Mouse (Mus musculus): ENCODE results near the gene Cisd3. TPM values are rescaled to one million over a fixed set of nuclear protein-coding genes. Genes with fewer than 3 reads are reported as not detected.
A peak's percentile ranks its signal among the peaks of the same experiment; 100 is the strongest.

Cisd3 gene
- polyA plus RNA-seq, 2 experiments: 11.7 to 14.9 TPM

- peak overlapping the region; percentile 91 for H3K9ac ChIP-seq (ENCODE audit: low read depth, low read length, severe bottlenecking)
- ATAC-seq (ENCODE audit: low FRiP score, low read depth): no peak
- H3K4me2 ChIP-seq (replicated peaks; ENCODE audit: low read depth, low read length, severe bottlenecking): peak overlapping the region; percentile 87
- under 1% methylated on average over 14 of the region's 14 CpGs for WGBS
- peak; percentile 20 for DNase-seq (ENCODE audit: low spot score)
- no peaks in the 10 kb centered on the region for H3K9me3 ChIP-seq (ENCODE audit: control insufficient read depth, low read length)
- peaks cover 18% of the 10 kb centered on the region; the same call in 1 of the 2 replicates for H3K36me3 ChIP-seq (ENCODE audit: control insufficient read depth, insufficient read depth, low read length)
- H3K27me3 ChIP-seq (ENCODE audit: control insufficient read depth, insufficient read depth, low read length): no peaks in the 10 kb centered on the region
- TF ChIP-seq POLR2A (IDR thresholded peaks at IDR 0.05; ENCODE audit: borderline replicate concordance, extremely low read depth, insufficient read depth, insufficient read length): no peak
- peaks cover 50% of the 10 kb centered on the region for H3K4me1 ChIP-seq (ENCODE audit: control insufficient read depth, insufficient read depth, low read length)
- peak overlapping the region; percentile 97 for H3K27ac ChIP-seq (replicated peaks; ENCODE audit: low read depth, low read length)
- H3K4me3 ChIP-seq (replicated peaks; ENCODE audit: low read length): peak overlapping the region; percentile 98
These were observed 12.4 kb downstream of the Cisd3 start for GRCm38 (mm10) chr11:97697891-97698529.

- WGBS: under 1% methylated on average over 56 of the region's 63 CpGs
- Histone ChIP-seq H3K36me3 (ENCODE audit: control insufficient read depth, insufficient read depth, low read length) (peaks cover 18% of the 10 kb centered on the region; the same call in 1 of the 2 replicates), H3K27ac (replicated peaks; ENCODE audit: low read depth, low read length) (peak overlapping the region; percentile 97), H3K4me1 (ENCODE audit: control insufficient read depth, insufficient read depth, low read length) (peaks cover 50% of the 10 kb centered on the region), H3K27me3 (ENCODE audit: control insufficient read depth, insufficient read depth, low read length) (no peaks in the 10 kb centered on the region), H3K9me3 (ENCODE audit: control insufficient read depth, low read length) (no peaks in the 10 kb centered on the region), H3K9ac (ENCODE audit: low read depth, low read length, severe bottlenecking) (peak overlapping the region; percentile 91), H3K4me2 (replicated peaks; ENCODE audit: low read depth, low read length, severe bottlenecking) (peak overlapping the region; percentile 87), H3K4me3 (replicated peaks; ENCODE audit: low read length) (peak overlapping the region; percentile 98)
- DNase-seq (ENCODE audit: low spot score) (peak; percentile 73), ATAC-seq (ENCODE audit: low FRiP score, low read depth) (no peak)
- TF ChIP-seq POLR2A (IDR thresholded peaks at IDR 0.05; ENCODE audit: borderline replicate concordance, extremely low read depth, insufficient read depth, insufficient read length): no peak
These were observed 13.3 kb downstream of the Cisd3 start for GRCm38 (mm10) chr11:97698741-97699611.

GRCm38 (mm10) chr11:97699626-97700002 is 14.0 kb downstream of the Cisd3 start:
- H3K4me1 ChIP-seq (ENCODE audit: control insufficient read depth, insufficient read depth, low read length): peaks cover 49% of the 10 kb centered on the region
- 0% methylated on average over 4 of the region's 9 CpGs for WGBS
- no peaks in the 10 kb centered on the region for H3K27me3 ChIP-seq (ENCODE audit: control insufficient read depth, insufficient read depth, low read length)
- peak overlapping the region; percentile 98 for H3K4me3 ChIP-seq (replicated peaks; ENCODE audit: low read length)
- ATAC-seq (ENCODE audit: low FRiP score, low read depth) (peak; percentile 60), DNase-seq (ENCODE audit: low spot score) (peak; percentile 99)
- H3K4me2 ChIP-seq (replicated peaks; ENCODE audit: low read depth, low read length, severe bottlenecking): peak overlapping the region; percentile 87
- peak overlapping the region; percentile 97 for H3K27ac ChIP-seq (replicated peaks; ENCODE audit: low read depth, low read length)
- peaks cover 12% of the 10 kb centered on the region; the same call in 1 of the 2 replicates for H3K36me3 ChIP-seq (ENCODE audit: control insufficient read depth, insufficient read depth, low read length)
- H3K9ac ChIP-seq (ENCODE audit: low read depth, low read length, severe bottlenecking): peak overlapping the region; percentile 91
- H3K9me3 ChIP-seq (ENCODE audit: control insufficient read depth, low read length): no peaks in the 10 kb centered on the region
- TF ChIP-seq POLR2A (IDR thresholded peaks at IDR 0.05; ENCODE audit: borderline replicate concordance, extremely low read depth, insufficient read depth, insufficient read length): no peak; the same call in 1 of the 2 replicates

- Histone ChIP-seq H3K4me2 (replicated peaks; ENCODE audit: low read depth, low read length, severe bottlenecking) (peak within 1 kb of the TSS; percentile 87), H3K36me3 (ENCODE audit: control insufficient read depth, insufficient read depth, low read length) (peaks cover 12% of the 10 kb centered on the region), H3K9me3 (ENCODE audit: control insufficient read depth, low read length) (no peaks in the 10 kb centered on the region), H3K4me1 (ENCODE audit: control insufficient read depth, insufficient read depth, low read length) (peaks cover 44% of the 10 kb centered on the region), H3K27me3 (ENCODE audit: control insufficient read depth, insufficient read depth, low read length) (no peaks in the 10 kb centered on the region), H3K27ac (replicated peaks; ENCODE audit: low read depth, low read length) (peak within 1 kb of the TSS; percentile 97), H3K9ac (ENCODE audit: low read depth, low read length, severe bottlenecking) (peak within 1 kb of the TSS; percentile 91), H3K4me3 (replicated peaks; ENCODE audit: low read length) (peak within 1 kb of the TSS; percentile 98)
- under 1% methylated on average over 76 of the region's 85 CpGs for WGBS
- DNase-seq (ENCODE audit: low spot score) (peak; percentile 87), ATAC-seq (ENCODE audit: low FRiP score, low read depth) (peak; percentile 27)
- TF ChIP-seq POLR2A (IDR thresholded peaks at IDR 0.05; ENCODE audit: borderline replicate concordance, extremely low read depth, insufficient read depth, insufficient read length): no peak
These were observed 14.5 kb downstream of the Cisd3 start, which contains the start of gene Pcgf2 for GRCm38 (mm10) chr11:97700003-97700745. TSS of gene Pcgf2 (minus strand) at chr11:97700497.
